Mouse (Mus musculus) right cerebral cortex, adult 2 months (tissue): ENCODE data around the gene Olfr123.

Source experiments
- DNase-seq, 2 experiments: peaks; one replicate each; pipeline ENCODE4 v3.0.0; 2021 to 2022; ENCODE audit warnings: low spot score in 2 of 2

The Olfr123 gene

DNA sequence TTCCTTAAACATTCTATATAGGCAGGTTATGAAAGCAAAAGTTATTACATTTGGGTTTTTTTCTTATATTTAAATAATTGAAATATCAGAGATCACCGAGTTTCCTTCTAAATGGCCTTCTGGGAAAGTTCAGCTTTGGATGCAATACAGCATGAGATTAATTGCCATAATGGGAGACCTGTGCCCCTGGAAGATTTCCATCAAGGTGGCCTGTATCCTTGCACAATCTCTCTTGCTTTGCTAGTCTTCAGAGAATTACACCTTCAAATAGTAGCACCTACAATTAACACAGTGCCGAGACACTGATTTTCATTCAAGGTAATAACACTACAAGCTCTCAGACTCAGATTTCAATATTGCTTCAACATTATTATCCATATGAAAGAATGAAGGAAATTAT lies at the start of gene Olfr123:
Gene Olfr123, plus strand, starts transcription at position 301 of the 400 bp plus-strand sequence.
- DNase-seq = no peak

GRCm38 (mm10) chr17:37768307-37768706 lies 25.0 kb upstream of the Olfr123 start, which contains the start of gene Olfr122:
Gene Olfr122 (plus strand): TSS chr17:37768607.
- DNase-seq = no peak

GRCm38 (mm10) chr17:37799588-37799987 lies 6.3 kb downstream of the Olfr123 start, which contains the start of gene Olfr124:
Gene Olfr124 (plus strand): TSS chr17:37799888.
- DNase-seq = no peak

GRCm38 (mm10) chr17:37832649-37833048 lies 39.3 kb downstream of the Olfr123 start, which contains the start of gene Olfr125:
Gene Olfr125 (plus strand): TSS chr17:37832949.
- DNase-seq = no peak

GRCm38 (mm10) chr17:37847183-37847582 lies 53.9 kb downstream of the Olfr123 start, which contains the start of gene Olfr126:
Gene Olfr126 (plus strand): TSS chr17:37847483.
- DNase-seq = no peak
